Mouse (Mus musculus): ENCODE measurements at regions not wholly inside any gene's neighbourhood (a gene's known extent, or its start where the extent isn't known, plus 50 kb on each side); places are given as distances from the start of the nearest gene placed in this dataset.

DNA sequence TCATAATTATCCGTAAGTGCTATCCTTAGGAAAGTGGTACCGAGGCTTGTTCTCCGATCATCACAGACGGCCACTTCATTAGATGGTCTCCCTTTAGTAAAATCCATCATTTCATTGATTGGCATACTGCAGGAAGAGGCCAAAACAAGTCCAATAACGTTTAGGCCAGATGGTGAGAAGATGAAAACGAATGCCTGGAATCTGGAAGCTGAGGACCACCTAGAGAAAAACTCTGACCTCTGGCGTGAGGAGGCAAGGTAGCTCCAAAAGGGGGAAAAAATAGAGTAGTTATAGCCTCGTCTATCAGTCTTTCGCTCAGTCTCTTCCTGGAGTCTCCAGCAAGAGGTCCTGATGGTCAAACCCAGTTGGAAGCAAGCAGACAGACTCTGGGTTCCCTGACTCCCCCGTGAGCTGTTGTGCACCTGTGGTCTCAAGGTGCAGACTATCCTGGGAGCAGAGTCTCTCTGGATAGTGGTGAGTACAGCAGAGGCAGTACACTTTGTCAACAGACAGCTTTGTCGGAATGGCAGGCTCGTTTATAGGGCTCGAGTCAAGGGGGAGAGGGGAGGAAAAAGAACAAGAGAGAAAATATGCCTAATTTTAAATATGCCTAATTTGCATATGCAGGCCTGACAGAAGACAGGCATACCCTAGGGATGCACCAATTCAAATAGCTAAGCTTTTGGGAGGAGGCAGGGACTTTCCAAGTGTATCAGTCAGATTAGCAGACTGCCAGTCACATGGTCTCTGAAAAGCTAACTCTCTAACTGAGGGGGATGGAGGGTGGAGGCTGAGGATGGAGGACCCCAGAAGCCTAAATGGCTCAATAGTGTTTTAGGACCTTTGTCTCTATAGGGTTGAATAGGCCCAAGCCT is 73.0 kb upstream of the Atp2b1 start:
- intact Hi-C loops (cut with DNase I): no loop called here

DNA sequence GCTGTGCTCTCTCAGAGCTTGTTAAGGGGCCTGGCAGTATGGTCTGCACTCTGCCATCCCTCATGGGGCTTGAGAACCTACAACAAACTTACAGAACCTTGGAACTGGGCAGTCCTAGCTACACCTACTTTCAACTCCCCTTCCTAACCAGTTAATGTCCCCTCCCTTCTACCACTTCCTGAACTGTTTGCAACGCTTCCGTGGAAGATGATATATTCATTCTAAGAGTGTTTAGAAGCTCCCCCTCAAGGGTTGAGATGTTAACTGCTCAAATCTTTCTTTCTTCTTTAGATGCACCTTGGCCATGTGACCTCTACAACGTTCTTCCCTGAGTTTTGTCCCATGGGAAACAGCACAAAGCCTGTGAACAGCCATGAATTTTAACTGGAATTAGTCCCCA is 72.3 kb upstream of the Atp2b1 start:
- intact Hi-C loops (cut with DNase I): no loop called here
- no peak for DNase-seq (ENCODE audit: low spot score in 2 of 2)

More for the DNA sequence above, 73.0 kb upstream of the Atp2b1 start:
- no peak for DNase-seq (ENCODE audit: low spot score in 2 of 2)

DNA sequence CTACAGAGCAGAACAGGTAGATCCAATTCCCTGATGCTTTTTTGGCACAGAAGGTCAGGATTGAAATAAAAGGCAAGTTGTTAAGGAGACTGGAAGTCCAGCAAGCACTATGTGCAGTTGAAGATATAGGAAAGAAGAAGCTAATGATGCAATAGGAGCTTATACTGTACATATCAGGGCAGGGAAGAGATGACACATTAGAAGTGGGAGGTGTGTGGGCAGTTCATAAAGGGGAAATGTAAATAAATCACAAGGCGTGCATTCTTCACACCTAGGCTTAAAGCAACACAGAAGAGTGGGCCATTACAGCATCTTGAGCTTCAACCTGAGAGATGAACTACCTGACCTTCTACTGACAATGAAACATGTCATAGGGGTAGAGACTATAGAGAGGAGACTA is 71.5 kb upstream of the Atp2b1 start:
- intact Hi-C loops (cut with DNase I): no loop called here
- DNase-seq (ENCODE audit: low spot score in 2 of 2): no peak

DNA sequence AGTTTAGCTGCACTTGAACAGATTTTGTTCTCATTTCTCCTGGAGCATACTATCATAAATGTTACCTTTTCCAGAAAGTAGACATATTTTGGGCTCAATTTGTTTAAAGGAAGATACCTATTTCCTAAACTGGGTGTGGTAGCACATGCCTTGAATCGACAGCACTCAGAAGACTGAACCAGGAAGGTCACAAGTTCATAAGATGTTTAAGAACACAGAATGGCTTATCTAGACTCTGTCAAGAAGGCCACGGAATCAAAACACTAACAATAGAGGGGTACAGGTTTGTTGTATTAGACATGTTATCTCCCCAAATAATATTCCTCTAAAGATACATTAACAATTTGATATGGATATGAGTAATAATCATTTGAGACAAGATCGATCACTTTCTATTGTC is 64.4 kb upstream of the Atp2b1 start:
- DNase-seq (ENCODE audit: low spot score in 2 of 2): no peak
- intact Hi-C loops (cut with DNase I): no loop called here

DNA sequence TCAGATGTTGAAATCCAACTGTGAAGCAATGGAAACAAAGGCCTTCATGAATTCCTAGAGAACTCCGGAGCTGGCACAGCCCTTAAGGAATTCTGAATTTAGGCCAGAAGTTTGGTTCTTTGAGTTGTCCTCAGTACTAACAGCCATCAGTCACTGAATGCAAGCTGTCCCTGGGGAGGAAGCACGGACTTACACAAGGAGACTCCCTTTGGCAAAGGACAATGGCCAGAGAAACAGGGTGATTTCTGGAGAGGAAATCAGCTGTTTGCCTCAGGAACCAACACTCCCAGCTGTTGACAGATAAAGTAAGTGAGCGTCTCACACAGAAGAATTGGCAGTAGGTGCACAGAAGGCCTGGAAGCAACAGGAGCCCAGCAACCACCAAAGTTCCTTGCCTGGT is 56.8 kb upstream of the Atp2b1 start:
- no peak for DNase-seq (ENCODE audit: low spot score in 2 of 2)
- intact Hi-C loops (cut with DNase I): no loop called here

DNA sequence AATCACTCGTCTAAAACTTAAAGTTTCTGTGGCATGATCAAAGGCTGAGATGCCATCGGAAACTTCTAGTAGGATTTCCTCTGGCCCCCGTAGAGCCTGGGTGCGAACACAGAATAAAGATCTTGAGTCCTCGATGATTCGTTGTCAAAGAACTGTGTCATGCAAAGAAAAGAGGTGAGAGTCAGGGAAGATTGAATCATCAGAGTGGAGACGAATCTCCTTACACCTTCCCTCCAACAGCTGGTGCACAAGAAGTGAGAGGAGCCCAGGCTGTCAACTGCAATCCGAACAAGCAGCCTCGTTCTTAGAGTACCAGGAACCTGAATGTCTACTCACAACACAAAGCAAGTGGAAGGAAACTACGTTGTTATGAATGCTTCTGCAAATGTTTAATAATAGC is 52.7 kb upstream of the Atp2b1 start:
- DNase-seq (ENCODE audit: low spot score in 2 of 2): peak in 1 of 2 experiments; percentile 11
- intact Hi-C loops (cut with DNase I): no loop called here

DNA sequence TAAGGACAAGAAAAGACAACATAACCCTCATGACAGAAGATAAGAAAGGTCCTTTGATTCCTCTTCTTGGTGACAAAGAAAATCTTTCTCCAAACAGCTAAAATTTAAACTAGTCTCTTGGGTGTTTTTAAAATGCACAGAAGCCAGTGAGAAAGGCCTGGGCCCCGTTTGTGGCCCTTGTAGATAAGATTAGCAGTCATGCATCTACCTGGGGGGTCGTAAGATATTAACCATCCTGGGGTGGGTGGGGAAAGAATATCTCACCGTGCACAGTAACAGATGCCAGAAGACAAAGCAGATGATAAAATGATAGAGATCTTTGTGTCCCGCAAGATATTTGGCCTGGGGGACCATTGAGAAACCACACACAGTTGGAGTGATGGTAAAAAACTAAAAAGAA is 51.5 kb upstream of the Atp2b1 start:
- no peak for DNase-seq (ENCODE audit: low spot score in 2 of 2)
- intact Hi-C loops (cut with DNase I): no loop called here

DNA sequence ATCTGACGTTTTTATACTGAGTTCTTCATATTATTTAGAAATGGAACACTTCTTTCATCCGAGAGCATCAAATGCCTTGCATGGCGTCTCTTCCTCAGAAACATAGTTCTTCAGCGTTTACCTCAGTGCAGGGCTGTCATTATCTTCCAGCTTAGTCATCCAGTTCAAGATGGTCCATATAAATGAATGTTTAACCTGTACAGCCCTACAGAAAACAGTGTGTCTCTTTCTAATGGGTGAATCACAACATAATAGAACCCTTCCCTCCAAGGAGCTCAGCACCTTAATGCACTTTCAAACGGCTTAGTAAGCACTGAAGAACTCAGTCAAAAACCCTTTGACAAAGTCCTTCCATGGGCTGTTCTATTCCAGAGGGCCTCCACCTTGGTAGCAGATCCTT is 49.8 kb upstream of the Atp2b1 start:
- DNase-seq (ENCODE audit: low spot score in 2 of 2): no peak
- intact Hi-C loops (cut with DNase I): no loop called here

Measured in left cerebral cortex, postnatal 36 days (tissue).